Mouse (Mus musculus) liver, embryonic 15.5 days (tissue): ENCODE data around the gene D330045A20Rik. TPM values are rescaled to one million over a fixed set of nuclear protein-coding genes. Genes with fewer than 3 reads are reported as not detected.
"Not testable (repeated sequence)": the region's sequence is repeated elsewhere in the genome, so short reads cannot be mapped to it uniquely, and the experiment has no call there.

Source experiments
- ATAC-seq: fragments of 200-750 bp; cut with Nextera tagmentation; 2 replicates; pipeline ENCODE4 v1.8.0; 2017; ENCODE audit warnings: moderate number of reproducible peaks, mild to moderate bottlenecking, moderate library complexity; ENCODE audit not compliant: insufficient read depth
- H3K27ac ChIP-seq: fragments of 300-500 bp; sonication (generic); replicated peaks from 2 replicates; pipeline ENCODE4 v1.5.1; 2015; ENCODE audit warnings: mild to moderate bottlenecking, inconsistent platforms
- H3K27me3 ChIP-seq: fragments of 300-500 bp; sonication (generic); 2 replicates; pipeline ENCODE4 v1.6.1; 2015; ENCODE audit warnings: mild to moderate bottlenecking, inconsistent platforms
- H3K36me3 ChIP-seq: fragments of 300-500 bp; sonication (generic); replicated peaks from 2 replicates; pipeline ENCODE4 v1.6.1; 2015; ENCODE audit warnings: moderate library complexity, mild to moderate bottlenecking, inconsistent platforms
- H3K4me1 ChIP-seq: fragments of 300-500 bp; sonication (generic); replicated peaks from 2 replicates; pipeline ENCODE4 v1.6.1; 2015; ENCODE audit warnings: inconsistent platforms
- H3K4me2 ChIP-seq: fragments of 300-500 bp; sonication (generic); 2 replicates; pipeline ENCODE4 v1.6.1; 2015; ENCODE audit warnings: moderate library complexity, mild to moderate bottlenecking, inconsistent platforms
- H3K4me3 ChIP-seq: fragments of 300-500 bp; sonication (generic); replicated peaks from 2 replicates; pipeline ENCODE4 v1.5.1; 2015; ENCODE audit warnings: mild to moderate bottlenecking, inconsistent platforms
- H3K9ac ChIP-seq: fragments of 300-500 bp; sonication (generic); 2 replicates; pipeline ENCODE4 v1.6.1; 2015; ENCODE audit warnings: moderate library complexity, mild to moderate bottlenecking, inconsistent platforms
- H3K9me3 ChIP-seq: fragments of 300-500 bp; sonication (generic); replicated peaks from 2 replicates; pipeline ENCODE4 v1.6.1; 2016; ENCODE audit warnings: inconsistent platforms
- WGBS: fragments of 180-500 bp; shearing (Covaris S2); methylation state at CpG from one replicate; pipeline ENCODE4 v1.1.7; 2015; ENCODE audit warnings: mixed read lengths; ENCODE audit not compliant: insufficient replicate concordance; 5-methylcytosine and 5-hydroxymethylcytosine counted together
- polyA plus RNA-seq: library from polyadenylated mRNA; unstranded; fragments of >200 nt; fragmentation: Nextera tagmentation; extraction: Ambion mirVana; gene quantifications from 2 replicates; pipeline ENCODE4 v1.2.1, GENCODE M21; 2015

Gene D330045A20Rik
- 0.69 and 0.89 TPM in 2 replicates for polyA plus RNA-seq

DNA sequence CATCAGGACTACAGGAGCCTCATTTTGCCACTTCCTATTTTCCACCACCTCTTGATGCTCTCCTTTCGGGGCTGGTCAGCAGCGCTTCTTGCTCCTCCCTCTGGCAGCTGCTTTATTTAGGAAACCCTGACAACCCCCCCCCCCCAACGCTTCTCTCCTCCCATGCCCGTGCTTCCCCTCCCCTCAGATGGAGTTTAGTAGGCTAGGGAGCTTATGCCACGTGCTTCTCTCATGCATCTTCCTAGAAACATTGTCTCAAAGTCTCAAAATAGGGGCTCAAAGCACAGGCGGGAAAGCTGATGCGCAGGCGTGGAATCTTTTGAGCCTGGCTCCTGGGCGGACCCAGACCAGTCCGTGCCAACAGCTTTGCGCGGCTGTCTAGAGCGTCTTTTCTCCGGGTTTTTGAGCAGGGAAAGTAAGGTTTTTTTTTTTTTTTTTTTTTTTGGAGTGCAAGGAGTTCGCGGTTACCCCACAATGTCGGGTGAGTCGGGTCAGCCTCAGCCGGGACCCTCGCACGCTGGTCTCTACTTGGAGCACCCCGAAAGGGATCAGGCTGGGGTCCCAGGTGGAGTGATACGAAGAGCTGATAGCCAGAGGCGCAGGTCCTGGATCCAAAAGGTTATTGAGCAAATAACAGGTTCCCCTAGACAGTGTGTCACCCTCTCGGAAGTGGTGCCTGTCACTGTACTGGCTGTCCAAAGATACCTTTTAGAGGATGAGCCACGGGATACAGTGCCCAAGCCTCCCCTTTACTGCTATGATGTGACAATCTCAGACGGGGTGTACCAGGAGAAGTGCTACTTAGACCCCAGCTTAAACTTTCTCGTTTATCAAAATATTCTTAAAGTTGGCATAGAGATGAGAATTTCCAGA lies at the start of gene D330045A20Rik:
D330045A20Rik (plus strand) TSS at position 346 of the 873 bp plus-strand sequence.
- Histone ChIP-seq H3K36me3 (no peaks in the 10 kb centered on the region), H3K4me2 (peak within 1 kb of the TSS; percentile 63), H3K27ac (no peak within 1 kb of the TSS), H3K4me1 (no peaks in the 10 kb centered on the region; the same call in 1 of the 2 replicates), H3K9ac (no peak within 1 kb of the TSS), H3K27me3 (0 out of 2 replicates have a peak, but pooled peaks cover 5% of the 10 kb centered on the region), H3K4me3 (peak within 1 kb of the TSS; percentile 39), H3K9me3 (no peaks in the 10 kb centered on the region)
- ATAC-seq: no peak; the same call in 1 of the 2 replicates
- WGBS: 23% methylated on average over 28 of the region's 28 CpGs

DNA sequence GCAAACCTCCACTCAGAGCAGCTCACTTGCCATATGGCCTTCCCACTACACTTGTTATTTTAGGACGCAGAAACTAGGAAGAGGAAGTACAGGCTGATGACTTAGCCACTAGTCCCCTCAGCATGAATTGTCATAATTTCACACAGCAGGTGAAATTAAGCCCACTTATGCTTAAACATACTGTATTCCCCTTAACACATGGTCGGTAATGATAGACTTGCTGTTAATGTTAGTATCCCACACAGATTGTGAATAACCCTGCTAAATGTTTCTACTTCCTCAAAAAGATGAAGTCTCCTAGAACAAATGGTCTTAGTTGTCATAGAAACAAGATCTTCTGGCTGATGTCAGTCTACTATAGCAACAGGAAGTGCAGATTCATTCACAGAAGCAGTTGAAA lies 47.6 kb upstream of the D330045A20Rik start:
- ATAC-seq: no peak
- H3K27ac ChIP-seq: no peak overlapping the region
- no peaks in the 10 kb centered on the region for H3K9me3 ChIP-seq
- WGBS: 28% methylated on average over 2 of the region's 2 CpGs
- no peaks in the 10 kb centered on the region for H3K4me1 ChIP-seq
- no peak overlapping the region for H3K9ac ChIP-seq
- no peak overlapping the region for H3K4me3 ChIP-seq
- no peaks in the 10 kb centered on the region; the same call in 1 of the 2 replicates for H3K27me3 ChIP-seq
- H3K4me2 ChIP-seq: no peak overlapping the region
- no peaks in the 10 kb centered on the region for H3K36me3 ChIP-seq

DNA sequence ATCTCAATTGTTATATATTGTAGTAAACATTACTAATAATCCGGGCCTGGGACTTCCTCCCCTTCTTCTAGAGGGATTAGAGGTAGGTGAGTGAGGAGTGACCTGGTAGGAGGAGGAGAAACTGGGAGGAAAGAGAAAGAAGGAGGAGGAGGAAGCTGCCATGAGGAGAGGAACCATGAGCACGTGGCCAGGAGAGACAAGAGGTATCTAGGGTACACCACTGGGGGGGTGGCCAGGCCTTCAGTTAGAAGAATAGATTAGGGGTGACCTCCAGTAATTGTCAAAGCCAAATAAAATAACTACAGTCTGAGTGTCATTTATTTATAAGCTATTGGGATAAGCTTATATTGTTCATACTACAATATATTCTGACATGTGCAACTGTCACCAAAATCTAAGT lies 45.0 kb upstream of the D330045A20Rik start:
- Histone ChIP-seq H3K4me3 (no peak overlapping the region), H3K9me3 (no peaks in the 10 kb centered on the region), H3K36me3 (no peaks in the 10 kb centered on the region), H3K9ac (no peak overlapping the region), H3K4me1 (no peaks in the 10 kb centered on the region), H3K27me3 (no peaks in the 10 kb centered on the region; the same call in 1 of the 2 replicates), H3K27ac (no peak overlapping the region), H3K4me2 (no peak overlapping the region)
- no peak for ATAC-seq
- 42% methylated on average over 2 of the region's 2 CpGs for whole genome bisulfite sequencing

DNA sequence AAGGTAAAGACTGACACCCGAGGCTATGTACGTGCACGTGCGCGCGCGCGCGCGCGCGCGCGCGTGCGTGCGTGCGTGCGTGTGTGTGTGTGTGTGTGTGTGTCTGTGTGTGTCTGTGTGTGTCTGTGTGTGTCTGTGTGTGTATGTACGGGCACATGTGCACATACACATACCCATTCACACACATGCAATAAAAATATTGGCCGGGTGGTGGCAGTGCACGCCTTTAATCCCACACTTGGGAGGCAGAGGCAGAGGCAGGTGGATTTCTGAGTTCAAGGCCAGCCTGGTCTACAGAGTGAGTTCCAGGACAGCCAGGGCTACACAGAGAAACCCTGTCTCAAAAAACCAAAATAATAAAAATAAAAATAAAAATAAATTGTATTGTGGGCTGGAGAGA lies 39.1 kb upstream of the D330045A20Rik start:
- H3K27me3 ChIP-seq, H3K9me3 ChIP-seq, ATAC-seq, H3K27ac ChIP-seq, H3K4me2 ChIP-seq, H3K4me1 ChIP-seq, H3K4me3 ChIP-seq, H3K9ac ChIP-seq, H3K36me3 ChIP-seq: not testable (repeated sequence)
- WGBS: 85% methylated on average over 22 of the region's 22 CpGs

DNA sequence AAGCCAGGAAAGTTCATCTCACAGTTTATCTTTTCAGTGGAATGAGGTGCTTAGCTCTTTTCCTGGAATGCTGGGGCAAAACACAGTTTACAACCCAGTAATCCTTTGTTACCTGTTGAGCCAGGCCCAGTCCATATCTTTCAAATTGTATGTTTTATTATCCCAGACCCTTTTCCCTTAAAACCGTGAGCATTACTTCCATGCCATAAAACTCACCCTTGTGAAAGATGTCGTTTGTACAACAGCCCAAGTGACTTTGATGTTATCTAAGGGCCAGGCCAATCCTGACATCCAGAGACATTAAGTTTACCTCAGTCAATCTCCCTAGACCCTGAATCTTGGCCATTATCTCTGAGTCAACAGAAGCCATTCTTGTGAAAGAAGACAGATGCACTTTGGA lies 23.4 kb upstream of the D330045A20Rik start:
- Histone ChIP-seq H3K9ac (no peak overlapping the region), H3K9me3 (no peaks in the 10 kb centered on the region), H3K36me3 (no peaks in the 10 kb centered on the region), H3K4me2 (no peak overlapping the region), H3K27me3 (no peaks in the 10 kb centered on the region), H3K27ac (no peak overlapping the region), H3K4me1 (no peaks in the 10 kb centered on the region), H3K4me3 (no peak overlapping the region)
- no peak for ATAC-seq
- 32% methylated on average over 2 of the region's 2 CpGs for WGBS

DNA sequence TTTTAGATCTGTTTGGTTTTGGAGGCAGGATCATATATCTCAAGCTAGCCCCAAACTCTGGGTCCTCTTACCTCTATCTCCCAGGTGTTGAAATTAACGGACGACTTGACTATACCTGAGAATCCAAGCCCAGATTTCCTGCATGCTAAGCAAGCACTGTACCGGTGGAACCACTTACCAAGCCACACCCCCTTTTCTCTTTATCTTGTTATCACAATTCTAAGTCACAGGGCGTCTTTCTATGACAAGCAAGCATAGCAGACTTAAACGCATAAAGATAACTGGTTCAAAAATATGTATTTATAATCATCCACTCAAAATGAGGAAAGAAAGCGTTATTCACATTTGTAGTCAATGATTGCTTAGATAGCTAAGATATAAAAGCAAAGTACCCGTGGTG lies 1.9 kb downstream of the D330045A20Rik start:
- no peaks in the 10 kb centered on the region; the same call in 1 of the 2 replicates for H3K4me1 ChIP-seq
- no peaks in the 10 kb centered on the region for H3K9me3 ChIP-seq
- H3K27me3 ChIP-seq: 0 out of 2 replicates have a peak, but pooled peaks cover 5% of the 10 kb centered on the region
- 29% methylated on average over 7 of the region's 7 CpGs for WGBS
- no peak overlapping the region for H3K4me2 ChIP-seq
- H3K9ac ChIP-seq: no peak overlapping the region
- H3K4me3 ChIP-seq: no peak overlapping the region
- no peak overlapping the region for H3K27ac ChIP-seq
- H3K36me3 ChIP-seq: no peaks in the 10 kb centered on the region
- ATAC-seq: no peak

DNA sequence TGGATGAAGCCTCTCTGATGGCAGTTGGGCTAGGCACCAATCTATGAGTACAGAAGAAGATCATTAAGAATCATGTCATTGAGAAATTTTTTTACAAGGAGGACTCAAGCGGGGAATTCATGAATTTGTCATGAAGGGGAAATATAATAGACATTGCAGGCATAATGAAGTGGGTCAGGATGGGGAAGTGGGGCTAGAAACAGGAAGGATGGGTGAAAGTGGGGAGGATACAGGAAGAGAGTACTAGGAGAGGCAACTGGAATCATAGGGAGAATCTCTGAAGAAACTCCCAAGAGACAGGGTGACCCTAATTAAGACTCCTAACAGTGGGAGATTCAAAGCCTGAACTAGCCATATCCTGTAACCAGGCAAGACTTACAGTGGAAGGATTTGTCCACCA lies 4.8 kb downstream of the D330045A20Rik start:
- Histone ChIP-seq H3K9me3 (no peaks in the 10 kb centered on the region), H3K27me3 (no peaks in the 10 kb centered on the region), H3K4me1 (no peaks in the 10 kb centered on the region; the same call in 1 of the 2 replicates), H3K4me2 (no peak overlapping the region), H3K27ac (no peak overlapping the region), H3K4me3 (no peak overlapping the region), H3K9ac (no peak overlapping the region), H3K36me3 (no peaks in the 10 kb centered on the region)
- ATAC-seq: no peak
- 54% methylated on average over 1 of the region's 1 CpGs for WGBS

DNA sequence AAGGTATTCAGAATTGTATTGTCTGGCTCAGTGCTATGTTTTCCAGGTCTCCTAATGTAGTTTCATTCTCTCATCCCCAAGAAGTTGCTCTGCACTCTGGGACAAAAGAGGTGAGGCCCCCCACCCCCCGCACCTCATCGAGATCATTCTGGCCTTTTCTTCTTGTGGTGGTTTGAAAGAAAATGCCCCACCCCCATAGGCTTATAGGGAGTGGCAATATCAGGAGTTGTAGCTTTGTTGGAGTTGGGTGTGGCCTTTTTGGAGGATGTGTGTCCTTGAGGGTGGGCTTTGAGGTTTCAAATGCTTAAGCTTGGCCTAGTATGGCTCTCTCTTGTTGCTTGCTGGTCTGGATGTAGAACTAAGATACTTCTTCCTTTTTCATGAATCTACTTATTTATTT lies 36.0 kb downstream of the D330045A20Rik start:
- WGBS: 50% methylated on average over 2 of the region's 2 CpGs
- H3K36me3 ChIP-seq: no peaks in the 10 kb centered on the region
- no peak overlapping the region for H3K27ac ChIP-seq
- no peaks in the 10 kb centered on the region for H3K4me1 ChIP-seq
- no peak overlapping the region for H3K4me2 ChIP-seq
- no peak overlapping the region for H3K4me3 ChIP-seq
- no peak for ATAC-seq
- no peaks in the 10 kb centered on the region for H3K9me3 ChIP-seq
- H3K27me3 ChIP-seq: no peaks in the 10 kb centered on the region
- H3K9ac ChIP-seq: no peak overlapping the region

DNA sequence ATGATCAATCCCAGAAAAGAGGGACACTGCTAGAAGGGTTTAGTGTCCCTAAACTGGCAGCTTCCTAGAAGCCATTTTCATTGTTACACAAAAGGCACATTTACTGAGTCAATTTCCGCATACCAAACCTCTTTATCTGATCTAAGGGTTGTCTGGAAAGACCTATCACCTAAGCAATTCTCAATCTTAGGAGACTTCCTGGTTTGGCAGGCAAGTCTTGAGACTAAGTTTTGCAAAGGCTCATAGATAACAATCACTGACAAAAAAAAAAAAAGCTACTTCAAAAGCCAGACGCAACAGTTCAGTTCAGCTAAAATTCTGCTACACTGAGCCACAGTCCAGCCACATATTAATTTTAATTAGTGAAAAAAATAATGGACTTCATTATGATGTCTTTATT lies 39.1 kb downstream of the D330045A20Rik start:
- no peaks in the 10 kb centered on the region for H3K27me3 ChIP-seq
- H3K4me3 ChIP-seq: no peak overlapping the region
- H3K27ac ChIP-seq: no peak overlapping the region
- no peaks in the 10 kb centered on the region for H3K36me3 ChIP-seq
- H3K4me1 ChIP-seq: no peaks in the 10 kb centered on the region
- no peaks in the 10 kb centered on the region for H3K9me3 ChIP-seq
- no peak overlapping the region for H3K4me2 ChIP-seq
- H3K9ac ChIP-seq: no peak overlapping the region
- ATAC-seq: no peak
- 61% methylated on average over 2 of the region's 2 CpGs for WGBS

DNA sequence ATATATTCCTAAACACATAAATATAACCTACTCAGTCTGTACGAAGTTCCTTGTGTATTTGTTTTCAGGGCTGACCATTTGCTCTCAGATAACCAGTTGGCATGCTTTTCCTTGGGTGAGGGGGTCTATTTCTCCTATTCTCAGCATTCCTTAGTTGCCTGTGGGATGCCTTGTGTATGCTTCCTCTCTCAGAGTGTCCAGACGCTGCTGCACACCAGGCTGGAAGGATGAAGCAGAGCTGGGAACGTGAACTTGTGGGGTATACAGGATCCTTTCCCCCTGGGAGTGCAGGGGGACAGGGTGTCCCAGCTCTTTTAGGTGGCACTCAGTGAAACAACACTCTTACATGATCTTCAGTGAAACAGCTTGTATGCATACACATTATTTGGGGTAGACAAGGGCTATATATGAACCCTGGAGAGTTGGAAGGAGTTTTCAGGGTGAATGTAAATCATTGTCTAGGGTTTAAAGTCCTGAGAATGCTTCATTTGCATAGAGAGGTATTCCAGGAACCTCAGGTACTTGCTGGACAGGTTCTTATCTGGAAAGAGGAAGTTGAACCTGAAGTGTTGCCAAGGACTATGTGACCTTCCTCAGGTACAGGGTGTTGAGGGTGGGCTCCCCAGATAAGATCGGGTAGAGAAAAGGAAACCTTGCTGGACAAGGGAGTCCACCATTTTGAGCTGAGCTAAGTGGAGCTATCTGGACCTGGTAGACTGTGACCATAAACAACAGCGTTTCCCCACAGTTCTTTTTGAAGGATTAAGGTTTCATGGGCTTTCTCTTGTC lies 44.3 kb downstream of the D330045A20Rik start:
- no peaks in the 10 kb centered on the region for H3K36me3 ChIP-seq
- no peak overlapping the region for H3K4me2 ChIP-seq
- 61% methylated on average over 5 of the region's 5 CpGs for WGBS
- no peak overlapping the region for H3K9ac ChIP-seq
- no peak overlapping the region for H3K4me3 ChIP-seq
- H3K27me3 ChIP-seq: no peaks in the 10 kb centered on the region
- peaks cover 8% of the 10 kb centered on the region for H3K4me1 ChIP-seq
- ATAC-seq: no peak
- no peaks in the 10 kb centered on the region for H3K9me3 ChIP-seq
- no peak overlapping the region for H3K27ac ChIP-seq

DNA sequence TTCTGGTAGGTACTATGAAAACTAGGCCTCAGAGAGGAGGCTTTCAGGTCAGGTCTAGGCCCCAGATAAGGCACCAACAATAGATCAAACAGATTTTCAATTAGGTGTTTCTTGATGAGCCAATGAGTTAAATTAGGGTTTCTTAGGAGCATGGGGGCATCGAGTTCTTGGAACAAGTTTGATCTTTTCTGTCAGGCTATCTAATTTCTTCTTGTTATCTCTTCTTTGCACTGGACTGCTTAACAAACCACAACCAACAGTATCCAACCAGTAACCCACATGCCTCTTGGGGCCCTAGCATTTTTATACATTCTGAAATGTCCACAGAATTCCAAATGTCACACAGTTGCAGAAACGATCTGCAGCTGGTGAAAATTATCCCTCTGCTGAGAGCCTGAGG lies 45.6 kb downstream of the D330045A20Rik start:
- Histone ChIP-seq H3K4me3 (no peak overlapping the region), H3K4me2 (no peak overlapping the region), H3K9ac (no peak overlapping the region), H3K9me3 (no peaks in the 10 kb centered on the region), H3K27me3 (no peaks in the 10 kb centered on the region), H3K4me1 (peaks cover 8% of the 10 kb centered on the region), H3K36me3 (no peaks in the 10 kb centered on the region), H3K27ac (no peak overlapping the region)
- peak; percentile 65 for ATAC-seq
- WGBS: 36% methylated on average over 2 of the region's 2 CpGs
